Mouse (Mus musculus): ENCODE measurements at regions not wholly inside any gene's neighbourhood (a gene's known extent, or its start where the extent isn't known, plus 50 kb on each side); places are given as distances from the start of the nearest gene placed in this dataset.

DNA sequence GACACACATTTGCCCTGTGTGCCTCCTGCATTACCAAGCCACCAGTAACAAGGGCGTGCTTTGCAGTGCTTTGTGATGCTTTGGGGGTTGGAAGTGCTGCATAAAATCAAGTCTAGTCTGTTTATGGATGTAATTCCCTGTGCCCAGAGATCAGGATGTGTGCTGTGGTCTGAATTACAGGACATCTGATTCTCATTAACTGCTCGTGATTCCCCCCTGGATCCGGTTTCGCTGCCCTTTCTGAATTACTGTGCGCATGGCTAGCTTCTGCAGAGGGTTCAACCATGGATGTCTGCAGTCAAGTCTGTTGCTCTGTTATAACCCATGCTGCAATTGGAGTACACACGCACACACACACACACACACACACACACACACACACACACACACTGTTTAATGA lies 52.5 kb upstream of the Magi1 start:
- DNase-seq (ENCODE audit: low spot score), result no peak
